In the genomic region with DNA sequence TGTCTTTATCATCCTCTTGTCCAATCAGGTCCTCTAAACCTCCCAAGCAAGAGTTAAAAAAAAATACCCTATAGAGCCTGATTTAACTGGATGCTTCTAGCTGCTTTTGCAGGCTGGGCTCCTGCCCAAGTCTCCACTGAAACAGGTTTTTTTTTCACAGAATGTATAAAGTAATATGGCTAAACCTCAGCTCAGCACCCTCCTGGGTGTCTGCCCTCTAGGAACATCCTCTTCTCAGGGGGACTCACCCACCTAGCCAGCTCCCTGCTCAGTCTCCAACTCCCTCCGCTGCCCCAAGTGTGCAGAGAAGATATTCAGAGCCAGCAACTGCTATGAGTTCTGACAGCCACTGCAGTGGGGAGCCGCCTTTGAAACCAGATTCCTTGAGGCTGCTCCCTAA, we compare ENCODE assay signal across 23 mouse cellular contexts. TPM values are rescaled to one million over a fixed set of nuclear protein-coding genes. Genes with fewer than 3 reads are reported as not detected.
DNase-seq lines count a peak whose midpoint lies in the region; ATAC-seq lines count a peak whose summit lies in the region.
"Had no signal": no experiment of that assay in that cellular context is flagged by ENCODE, and none has a peak within 500 bp of the region (broad histone marks: within the 10 kb centered on the region; RNA-seq: fewer than 3 reads in every experiment).

No protein-coding gene starts in this region.

- DNase-seq in hindbrain, embryonic 10.5 days (ENCODE audit: low spot score), result no peak
- DNase-seq in right cerebral cortex, postnatal 25 days, result peak; percentile 48
- DNase-seq in right cerebral cortex, postnatal 36 days (ENCODE audit: low spot score in 2 of 2), result no peak
- no peak for DNase-seq in spleen, adult 12 weeks (ENCODE audit: low spot score)
- DNase-seq: adrenal gland, adult 8-10 months; adrenal gland, postnatal 14 days; B cell, adult 2 months; cerebellum, adult 11-12 months; cerebellum, adult 2 months; cerebellum, postnatal 25 days; embryo, embryonic 11 days had no signal

- H3K27ac ChIP-seq in forebrain, embryonic 15.5 days (replicated peaks), result peak overlapping the region; percentile 40; the same call in 1 of the 2 replicates
- H3K27ac ChIP-seq in forebrain, embryonic 13.5 days, result no peak overlapping the region
- 0 out of 2 replicates have a peak overlapping the region, but pooled peaks have one; percentile 14 for H3K27ac ChIP-seq in hindbrain, embryonic 13.5 days
- no peak overlapping the region for H3K27ac ChIP-seq in hindbrain, embryonic 10.5 days
- H3K27ac ChIP-seq: embryonic facial prominence, embryonic 13.5 days; embryonic facial prominence, embryonic 15.5 days; forebrain, embryonic 10.5 days had no signal

- H3K9me3 ChIP-seq in forebrain, embryonic 15.5 days, result no peaks in the 10 kb centered on the region
- H3K9me3 ChIP-seq in forebrain, embryonic 13.5 days (replicated peaks), result no peaks in the 10 kb centered on the region
- H3K9me3 ChIP-seq in hindbrain, embryonic 13.5 days, result no peaks in the 10 kb centered on the region
- no peaks in the 10 kb centered on the region for H3K9me3 ChIP-seq in hindbrain, embryonic 10.5 days
- H3K9me3 ChIP-seq: embryonic facial prominence, embryonic 13.5 days; embryonic facial prominence, embryonic 15.5 days; forebrain, embryonic 10.5 days; G1E had no signal

- peaks cover 40% of the 10 kb centered on the region for H3K4me1 ChIP-seq in forebrain, embryonic 15.5 days
- H3K4me1 ChIP-seq in forebrain, embryonic 13.5 days, result peaks cover 33% of the 10 kb centered on the region
- H3K4me1 ChIP-seq in hindbrain, embryonic 13.5 days (replicated peaks), result peaks cover 65% of the 10 kb centered on the region
- peaks cover 22% of the 10 kb centered on the region for H3K4me1 ChIP-seq in hindbrain, embryonic 10.5 days (replicated peaks)
- H3K4me1 ChIP-seq: embryonic facial prominence, embryonic 15.5 days had no signal

- no peak for ATAC-seq in forebrain, embryonic 15.5 days (replicated peaks)
- no peak for ATAC-seq in forebrain, embryonic 13.5 days
- ATAC-seq in hindbrain, embryonic 13.5 days (ENCODE audit: low FRiP score), result no peak
- ATAC-seq: activated CD4-positive, CD25-positive, alpha-beta regulatory T cell, adult 4 months; CD4-positive, CD25-positive, alpha-beta regulatory T cell, adult 4 months; forebrain, embryonic 14.5 days; Patski had no signal

- H3K4me3 ChIP-seq in forebrain, embryonic 15.5 days, result no peak overlapping the region
- no peak overlapping the region for H3K4me3 ChIP-seq in forebrain, embryonic 13.5 days
- no peak overlapping the region for H3K4me3 ChIP-seq in hindbrain, embryonic 13.5 days
- H3K4me3 ChIP-seq in hindbrain, embryonic 10.5 days, result no peak overlapping the region
- H3K4me3 ChIP-seq: embryonic facial prominence, embryonic 13.5 days; embryonic facial prominence, embryonic 15.5 days; erythroblast, embryonic 14.5 days; forebrain, embryonic 10.5 days had no signal

- H3K9ac ChIP-seq in forebrain, embryonic 15.5 days (replicated peaks), result no peak overlapping the region
- no peak overlapping the region for H3K9ac ChIP-seq in forebrain, embryonic 13.5 days
- no peak overlapping the region for H3K9ac ChIP-seq in hindbrain, embryonic 13.5 days
- H3K9ac ChIP-seq: embryonic facial prominence, embryonic 13.5 days; embryonic facial prominence, embryonic 15.5 days had no signal

- H3K27me3 ChIP-seq in forebrain, embryonic 15.5 days, result no peaks in the 10 kb centered on the region; the same call in 1 of the 2 replicates
- peaks cover 21% of the 10 kb centered on the region for H3K27me3 ChIP-seq in forebrain, embryonic 13.5 days
- H3K27me3 ChIP-seq in hindbrain, embryonic 13.5 days, result peaks cover 18% of the 10 kb centered on the region
- H3K27me3 ChIP-seq in hindbrain, embryonic 10.5 days (ENCODE audit: insufficient read depth, poor library complexity, severe bottlenecking), result peaks cover 32% of the 10 kb centered on the region

- WGBS in forebrain, embryonic 15.5 days, result 30% methylated on average over 2 of the region's 2 CpGs
- 10% methylated on average over 2 of the region's 2 CpGs for WGBS in forebrain, embryonic 13.5 days
- WGBS in hindbrain, embryonic 13.5 days, result 19% methylated on average over 2 of the region's 2 CpGs
- WGBS in hindbrain, embryonic 10.5 days, result 28% methylated on average over 2 of the region's 2 CpGs

- H3K36me3 ChIP-seq in forebrain, embryonic 15.5 days, result no peaks in the 10 kb centered on the region
- H3K36me3 ChIP-seq in forebrain, embryonic 13.5 days (ENCODE audit: poor library complexity, severe bottlenecking), result no peaks in the 10 kb centered on the region
- no peaks in the 10 kb centered on the region for H3K36me3 ChIP-seq in hindbrain, embryonic 13.5 days
- no peaks in the 10 kb centered on the region for H3K36me3 ChIP-seq in hindbrain, embryonic 10.5 days
- H3K36me3 ChIP-seq: embryonic facial prominence, embryonic 13.5 days; embryonic facial prominence, embryonic 15.5 days; forebrain, embryonic 10.5 days; G1E had no signal

- H3K4me2 ChIP-seq in forebrain, embryonic 15.5 days (replicated peaks), result no peak overlapping the region
- H3K4me2 ChIP-seq in forebrain, embryonic 13.5 days, result no peak overlapping the region
- no peak overlapping the region for H3K4me2 ChIP-seq in hindbrain, embryonic 13.5 days
- H3K4me2 ChIP-seq: embryonic facial prominence, embryonic 13.5 days; embryonic facial prominence, embryonic 15.5 days had no signal

RNA-seq across cellular contexts. Expression of gene Rph3a, which starts 2.1 kb away (rescaled TPM):
- polyA plus RNA-seq in forebrain, embryonic 15.5 days (2015; fragmentation: Nextera tagmentation; extraction: Ambion mirVana), result 21.1 and 21.3 TPM in 2 replicates
- polyA plus RNA-seq in forebrain, embryonic 13.5 days (2015; fragmentation: Nextera tagmentation; extraction: Ambion mirVana), result 7.7 and 8.9 TPM in 2 replicates
- polyA plus RNA-seq in hindbrain, embryonic 13.5 days (2015; fragmentation: Nextera tagmentation; extraction: Ambion mirVana), result 15.0 and 16.1 TPM in 2 replicates
- polyA plus RNA-seq in hindbrain, embryonic 10.5 days (2016; fragmentation: Nextera tagmentation; extraction: Ambion mirVana), result 0.30 and 2.2 TPM in 2 replicates
- polyA plus RNA-seq: activated CD4-positive, CD25-positive, alpha-beta regulatory T cell, adult 4 months; CD4-positive, CD25-positive, alpha-beta regulatory T cell, adult 4 months; erythroblast, embryonic 14.5 days; G1E; Patski had no signal

Comparison
In these comparisons a context has a peak if more than half of its experiments do, and no peak if none do; other contexts are left out.
1. H3K27ac ChIP-seq: peak in forebrain, embryonic 15.5 days (single experiment) and hindbrain, embryonic 13.5 days (single experiment); none in forebrain, embryonic 13.5 days (single experiment) and hindbrain, embryonic 10.5 days (single experiment).